Mouse (Mus musculus) ES-Bruce4 (cell line): Measurements from ENCODE around the gene Ost4. TPM values are rescaled to one million over a fixed set of nuclear protein-coding genes. Genes with fewer than 3 reads are reported as not detected.
A peak's percentile ranks its signal among the peaks of the same experiment; 100 is the strongest.

Source experiments
- H3K27ac ChIP-seq: 2 replicates; pipeline ENCODE4 v1.5.1; 2012; ENCODE audit warnings: low read length, inconsistent platforms; ENCODE audit not compliant: insufficient read depth
- H3K27me3 ChIP-seq: 2 replicates; pipeline ENCODE4 v1.6.1; 2012; ENCODE audit warnings: mild to moderate bottlenecking, low read length, inconsistent platforms; ENCODE audit not compliant: control insufficient read depth, poor library complexity, insufficient read depth, severe bottlenecking
- H3K36me3 ChIP-seq: 2 replicates; pipeline ENCODE4 v1.6.1; 2012; ENCODE audit warnings: inconsistent platforms, mild to moderate bottlenecking, low read length, moderate library complexity; ENCODE audit not compliant: control insufficient read depth, poor library complexity, insufficient read depth, severe bottlenecking
- H3K4me1 ChIP-seq: one replicate; pipeline ENCODE4 v1.8.1; 2011; ENCODE audit warnings: low read length; ENCODE audit not compliant: control insufficient read depth, insufficient read depth
- H3K4me3 ChIP-seq: 2 replicates; pipeline ENCODE4 v1.5.1; 2011; ENCODE audit warnings: low read depth, mild to moderate bottlenecking, low read length
- H3K9ac ChIP-seq: 2 replicates; pipeline ENCODE4 v1.6.1; 2012; ENCODE audit warnings: low read depth, mild to moderate bottlenecking, inconsistent platforms; ENCODE audit not compliant: poor library complexity, severe bottlenecking
- H3K9me3 ChIP-seq: replicated peaks from 2 replicates; pipeline ENCODE4 v1.6.1; 2012; ENCODE audit warnings: mild to moderate bottlenecking, low read length, inconsistent platforms; ENCODE audit not compliant: control insufficient read depth, poor library complexity, insufficient read depth, severe bottlenecking
- CTCF ChIP-seq: IDR thresholded peaks from one replicate; pipeline ENCODE4 v1.8.1; 2011; ENCODE audit warnings: low read depth, low read length
- EP300 ChIP-seq: IDR thresholded peaks from 2 replicates; pipeline ENCODE4 v1.6.1; 2011; ENCODE audit warnings: low read depth, low read length; ENCODE audit not compliant: insufficient read depth
- POLR2A ChIP-seq: IDR thresholded peaks from one replicate; pipeline ENCODE4 v1.8.1; 2011; ENCODE audit warnings: low read length; ENCODE audit not compliant: insufficient read depth
- polyA plus RNA-seq: library from polyadenylated mRNA; stranded (reverse); fragments of >200 nt; gene quantifications from 2 replicates; pipeline ENCODE4 v1.2.4, GENCODE M21; 2011; ENCODE audit warnings: low read depth; ENCODE audit not compliant: missing spikeins, insufficient read depth, insufficient read length

Gene Ost4
- polyA plus RNA-seq, 1 experiment = 216 TPM

GRCm38 (mm10) chr5:30950922-30951321, 43.3 kb upstream of the Ost4 start:
- Histone ChIP-seq H3K9ac (no peak overlapping the region), H3K9me3 (no peaks in the 10 kb centered on the region), H3K27me3 (no peaks in the 10 kb centered on the region), H3K4me3 (no peak overlapping the region), H3K4me1 (no peaks in the 10 kb centered on the region), H3K36me3 (peaks cover 18% of the 10 kb centered on the region), H3K27ac (no peak overlapping the region)
- TF ChIP-seq POLR2A = no peak
- no peak for TF ChIP-seq CTCF
- no peak for TF ChIP-seq EP300

- Histone ChIP-seq H3K36me3 (peaks cover 13% of the 10 kb centered on the region), H3K27me3 (no peaks in the 10 kb centered on the region), H3K9me3 (no peaks in the 10 kb centered on the region), H3K4me1 (no peaks in the 10 kb centered on the region), H3K9ac (peak overlapping the region; percentile 58), H3K4me3 (peak overlapping the region; percentile 96), H3K27ac (no peak overlapping the region)
- TF ChIP-seq CTCF = no peak
- no peak for TF ChIP-seq EP300
- TF ChIP-seq POLR2A = no peak
Measured at GRCm38 (mm10) chr5:30950451-30950850, 42.9 kb upstream of the Ost4 start.

- Histone ChIP-seq H3K27ac (no peak overlapping the region), H3K27me3 (no peaks in the 10 kb centered on the region), H3K36me3 (peaks cover 6% of the 10 kb centered on the region)
Measured at GRCm38 (mm10) chr5:30949654-30950326, 42.2 kb upstream of the Ost4 start.

GRCm38 (mm10) chr5:30948620-30949019, 41.0 kb upstream of the Ost4 start:
- no peak overlapping the region for H3K9ac ChIP-seq
- no peak for TF ChIP-seq POLR2A
- no peak for TF ChIP-seq CTCF
- no peaks in the 10 kb centered on the region for H3K4me1 ChIP-seq
- no peak overlapping the region for H3K27ac ChIP-seq
- no peaks in the 10 kb centered on the region for H3K9me3 ChIP-seq
- H3K36me3 ChIP-seq = no peaks in the 10 kb centered on the region; the same call in 1 of the 2 replicates
- H3K27me3 ChIP-seq = no peaks in the 10 kb centered on the region
- H3K4me3 ChIP-seq = no peak overlapping the region

More at GRCm38 (mm10) chr5:30949654-30950326, 42.2 kb upstream of the Ost4 start:
- no peaks in the 10 kb centered on the region for H3K9me3 ChIP-seq
- no peaks in the 10 kb centered on the region for H3K4me1 ChIP-seq
- H3K4me3 ChIP-seq = peak overlapping the region; percentile 96
- H3K9ac ChIP-seq = peak overlapping the region; percentile 58
- TF ChIP-seq EP300 (no peak), POLR2A (peak; percentile 87), CTCF (no peak)

DNA sequence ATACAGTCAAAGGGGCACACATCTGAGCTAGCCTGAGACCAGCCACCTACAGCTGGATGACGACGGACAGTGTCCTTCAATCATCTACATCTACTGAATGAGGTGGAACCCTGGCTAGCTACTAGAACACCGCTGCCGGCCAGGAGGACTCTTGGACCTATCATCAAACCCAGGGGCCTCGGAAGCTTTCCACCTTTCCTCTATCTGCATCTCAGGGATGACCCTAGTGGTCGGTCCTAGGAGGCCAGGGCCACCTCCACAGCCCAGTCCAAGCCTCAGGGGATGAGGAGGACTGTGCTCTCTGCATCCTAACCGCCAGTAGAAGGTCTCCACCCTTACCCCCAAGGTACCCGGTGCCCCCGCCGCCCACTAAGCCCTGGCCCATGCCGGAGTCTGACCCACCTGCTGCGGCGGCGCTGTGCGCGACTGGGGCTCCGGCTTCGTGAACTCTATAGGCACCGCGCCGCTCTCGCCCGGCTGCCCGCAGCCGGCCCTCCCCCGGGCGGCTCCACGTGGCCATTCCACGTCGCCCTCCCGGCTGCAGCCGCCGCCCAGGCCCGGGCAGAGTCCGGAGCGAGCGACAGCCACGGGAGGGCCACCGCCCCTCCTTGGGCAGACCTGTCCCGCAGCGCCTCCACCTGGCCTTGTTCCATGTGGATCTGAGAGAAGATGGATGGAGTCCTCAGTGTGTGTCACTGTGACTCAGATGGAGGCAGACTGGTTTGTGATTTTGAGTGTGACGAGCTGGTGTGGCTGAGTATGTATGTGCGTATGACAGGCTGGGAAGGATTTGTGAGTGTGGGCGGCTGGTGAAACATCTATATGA, 37.6 kb upstream of the Ost4 start, which contains the start of gene Cgref1:
Gene Cgref1, minus strand, starts transcription at position 636 of the 826 bp plus-strand sequence.
- peak within 1 kb of the TSS; percentile 60 for H3K4me3 ChIP-seq
- no peaks in the 10 kb centered on the region for H3K27me3 ChIP-seq
- TF ChIP-seq EP300 (no peak), POLR2A (peak; percentile 14), CTCF (peak; percentile 75)
- no peaks in the 10 kb centered on the region for H3K9me3 ChIP-seq
- H3K4me1 ChIP-seq = no peaks in the 10 kb centered on the region
- H3K9ac ChIP-seq = peak within 1 kb of the TSS; percentile 87
- no peak within 1 kb of the TSS for H3K27ac ChIP-seq
- H3K36me3 ChIP-seq = no peaks in the 10 kb centered on the region

- Histone ChIP-seq H3K27ac (no peak overlapping the region), H3K36me3 (no peaks in the 10 kb centered on the region), H3K27me3 (no peaks in the 10 kb centered on the region), H3K4me3 (no peak overlapping the region), H3K9ac (peak overlapping the region; percentile 87; the same call in 1 of the 2 replicates), H3K9me3 (no peaks in the 10 kb centered on the region), H3K4me1 (no peaks in the 10 kb centered on the region)
- TF ChIP-seq EP300 (no peak), CTCF (no peak)
Measured at GRCm38 (mm10) chr5:30944344-30944743, 36.8 kb upstream of the Ost4 start.
